Mouse (Mus musculus): ENCODE measurements around the gene Stk11. TPM values are rescaled to one million over a fixed set of nuclear protein-coding genes. Genes with fewer than 3 reads are reported as not detected.

The Stk11 gene
- polyA plus RNA-seq, 1 experiment from 2014 or later: 16.1 TPM

DNA sequence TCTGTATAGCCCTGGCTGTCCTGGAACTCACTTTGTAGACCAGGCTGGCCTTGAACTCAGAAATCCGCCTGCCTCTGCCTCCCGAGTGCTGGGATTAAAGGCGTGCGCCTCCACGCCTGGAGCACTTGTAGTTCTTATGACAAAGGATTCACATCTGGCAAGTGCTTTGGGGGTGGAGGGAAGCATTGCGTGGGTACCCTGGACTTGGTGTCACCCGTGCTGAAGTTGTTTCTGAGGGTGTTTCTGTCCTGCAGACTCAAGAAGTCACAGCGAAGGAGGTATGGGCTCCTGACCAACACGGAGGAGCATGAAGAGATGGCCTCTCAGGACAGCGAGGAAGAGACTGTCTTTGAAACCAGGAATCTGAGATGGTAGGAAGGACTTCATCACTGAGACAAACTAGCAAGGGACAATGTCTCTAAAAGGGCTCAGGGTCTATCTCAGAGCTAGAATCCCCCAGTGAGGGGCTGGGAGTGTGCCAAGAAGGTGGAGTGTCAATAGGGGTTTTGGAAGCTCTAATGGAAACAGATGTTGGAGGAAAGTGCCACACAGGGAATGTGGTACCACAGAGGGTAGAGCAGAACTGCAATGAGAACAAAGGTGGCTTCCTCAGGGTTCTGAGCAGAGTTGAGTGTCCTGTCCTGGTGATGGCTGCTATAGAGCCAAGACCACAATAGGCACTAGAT lies 58.5 kb downstream of the Stk11 start:
- Histone ChIP-seq H3K36me3 (peaks cover 40% of the 10 kb centered on the region), H3K9me3 (replicated peaks) (no peaks in the 10 kb centered on the region), H3K27me3 (ENCODE audit: low read depth, poor library complexity, severe bottlenecking) (no peaks in the 10 kb centered on the region), H3K4me1 (peaks cover 48% of the 10 kb centered on the region), H3K27ac (no peak overlapping the region), H3K4me3 (no peak overlapping the region)
- 88% methylated on average over 10 of the region's 10 CpGs for WGBS
- DNase-seq (ENCODE audit: low spot score): no peak

DNA sequence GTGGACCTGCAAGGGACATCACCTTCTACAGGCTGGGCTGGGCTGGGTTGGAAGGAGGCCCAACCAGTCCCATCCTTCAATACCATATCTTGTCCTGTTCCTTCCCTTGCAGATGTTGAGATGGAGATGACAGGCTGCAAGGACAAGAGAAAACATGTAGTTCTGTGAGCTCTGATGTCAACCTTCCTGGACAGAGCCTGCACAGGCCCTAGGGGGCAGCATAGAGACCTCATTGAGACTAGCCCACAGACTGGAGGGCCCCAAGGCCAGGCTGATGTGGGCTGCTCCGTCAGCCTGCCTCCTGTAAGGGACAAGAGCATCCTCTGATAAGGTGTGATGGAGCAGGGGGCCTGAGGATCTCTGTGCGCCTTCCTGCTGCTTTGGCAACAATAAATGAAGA lies 59.1 kb downstream of the Stk11 start:
- H3K36me3 ChIP-seq: peaks cover 35% of the 10 kb centered on the region
- 58% methylated on average over 2 of the region's 2 CpGs for WGBS
- no peaks in the 10 kb centered on the region for H3K27me3 ChIP-seq (ENCODE audit: low read depth, poor library complexity, severe bottlenecking)
- H3K4me1 ChIP-seq: peaks cover 48% of the 10 kb centered on the region
- no peak for DNase-seq (ENCODE audit: low spot score)
- no peaks in the 10 kb centered on the region for H3K9me3 ChIP-seq (replicated peaks)
- no peak overlapping the region; the same call in 1 of the 2 replicates for H3K27ac ChIP-seq
- H3K4me3 ChIP-seq: no peak overlapping the region

DNA sequence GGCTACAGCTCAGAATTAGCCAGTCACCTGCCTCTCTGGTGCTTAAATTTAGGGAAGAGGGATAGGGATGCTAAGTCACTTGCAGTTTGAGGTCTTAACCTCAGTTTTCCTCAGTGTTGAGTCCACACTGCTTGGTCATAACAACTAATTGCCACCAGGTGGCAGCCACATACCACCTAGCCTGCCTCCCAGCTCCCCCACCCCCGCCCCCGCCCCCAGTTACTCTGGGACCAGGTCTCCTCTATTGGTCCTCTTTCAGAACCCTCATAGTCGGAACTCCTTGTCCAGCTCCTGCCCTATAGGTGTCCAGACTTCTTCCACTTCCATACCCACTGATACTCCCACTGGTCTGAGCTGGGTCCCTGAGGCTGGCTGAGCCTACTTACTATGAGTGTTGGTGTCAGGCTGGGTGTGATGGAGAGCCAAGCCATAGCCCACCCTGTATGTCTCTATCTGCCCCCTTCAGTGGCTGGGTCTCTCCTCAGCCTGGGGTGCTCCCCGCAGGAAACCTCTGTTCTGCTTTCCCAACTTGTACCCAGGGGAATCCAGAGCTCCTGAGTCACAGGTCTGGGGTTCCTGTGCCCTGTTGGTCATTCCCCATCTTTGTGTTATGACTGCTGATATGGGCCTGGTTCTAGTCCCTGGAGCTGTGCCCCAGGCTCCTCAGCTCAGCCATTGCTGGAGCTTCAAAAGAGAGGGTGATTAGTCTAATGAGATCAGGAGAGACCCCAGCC lies 60.1 kb downstream of the Stk11 start:
- Histone ChIP-seq H3K4me1 (peaks cover 50% of the 10 kb centered on the region), H3K4me3 (peak overlapping the region; percentile 22), H3K36me3 (peaks cover 25% of the 10 kb centered on the region), H3K27ac (peak overlapping the region; percentile 31; the same call in 1 of the 2 replicates), H3K27me3 (ENCODE audit: low read depth, poor library complexity, severe bottlenecking) (no peaks in the 10 kb centered on the region), H3K9me3 (replicated peaks) (no peaks in the 10 kb centered on the region)
- WGBS: 21% methylated on average over 4 of the region's 4 CpGs
- peak; percentile 76 for DNase-seq (ENCODE audit: low spot score)

DNA sequence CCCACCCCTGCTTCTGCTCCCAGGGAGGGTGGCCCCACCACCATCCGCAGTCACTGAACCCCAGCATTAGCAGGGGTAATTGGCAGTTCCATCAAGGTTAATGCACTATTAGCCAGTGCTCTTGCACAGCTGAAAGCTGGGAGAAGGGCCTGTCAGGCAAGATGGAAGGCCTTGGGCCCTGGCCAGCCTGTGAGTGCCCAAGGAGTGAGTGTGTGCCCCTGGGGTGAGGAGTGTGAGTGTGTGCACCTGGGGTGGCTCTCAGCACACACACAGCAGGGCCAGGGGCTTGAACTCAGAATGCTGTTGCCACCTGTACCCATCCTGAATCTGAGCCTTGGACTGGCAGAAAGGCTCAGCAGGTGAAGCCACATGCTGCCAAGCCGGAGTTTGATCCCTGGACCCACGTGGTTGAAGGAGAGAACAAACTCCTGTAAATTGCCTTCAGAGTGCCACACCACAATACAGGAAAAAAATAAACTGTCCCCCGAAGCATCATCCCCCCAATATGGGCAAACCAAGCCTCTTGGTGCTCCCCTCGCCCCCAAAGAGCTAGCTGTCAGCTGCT lies 60.7 kb downstream of the Stk11 start:
- no peak overlapping the region for H3K4me3 ChIP-seq
- peaks cover 18% of the 10 kb centered on the region for H3K36me3 ChIP-seq
- no peak for DNase-seq (ENCODE audit: low spot score)
- H3K27me3 ChIP-seq (ENCODE audit: low read depth, poor library complexity, severe bottlenecking): no peaks in the 10 kb centered on the region
- 86% methylated on average over 5 of the region's 5 CpGs for WGBS
- H3K27ac ChIP-seq: peak overlapping the region; percentile 31; the same call in 1 of the 2 replicates
- H3K9me3 ChIP-seq (replicated peaks): no peaks in the 10 kb centered on the region
- peaks cover 57% of the 10 kb centered on the region for H3K4me1 ChIP-seq

DNA sequence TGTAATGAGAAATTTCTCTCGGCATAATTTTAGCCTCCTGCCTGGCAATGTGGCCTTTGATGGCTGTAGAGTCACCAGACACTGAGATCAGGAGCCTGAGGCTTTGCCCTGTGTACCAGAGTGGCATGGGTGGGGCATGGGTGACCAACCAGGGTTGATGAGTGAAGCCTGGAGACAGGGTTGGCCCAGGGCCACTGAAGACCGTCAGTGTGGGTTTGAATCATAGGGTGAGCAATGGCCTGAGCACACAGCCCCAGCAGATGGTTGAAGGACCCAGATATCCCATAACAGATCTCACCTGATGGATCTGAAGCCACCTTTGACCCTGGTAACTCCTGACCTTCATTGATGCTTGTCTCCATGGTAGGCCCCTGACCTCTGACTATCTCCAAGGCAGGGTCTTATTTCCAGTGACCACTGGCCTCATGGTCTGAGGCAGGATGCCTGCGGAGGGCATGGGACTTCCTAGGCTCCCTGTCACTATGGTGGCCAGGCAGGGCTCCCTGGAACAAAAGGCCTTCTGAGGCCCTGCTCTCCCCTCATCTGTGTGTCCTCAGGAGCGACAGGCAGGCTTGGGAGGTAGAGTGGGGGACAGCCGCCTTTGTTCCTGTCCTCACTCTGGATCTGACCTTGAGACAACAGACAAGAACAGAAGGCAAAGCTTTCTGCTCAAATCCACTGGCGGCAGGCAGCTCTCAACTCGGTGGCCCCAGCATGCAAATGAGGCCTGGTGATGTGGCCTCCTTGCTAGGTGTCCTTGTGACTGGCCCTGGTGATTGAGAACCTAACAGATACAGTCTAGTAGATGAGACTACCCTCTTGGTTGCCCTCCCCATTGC lies 62.1 kb downstream of the Stk11 start:
- H3K4me1 ChIP-seq: peaks cover 54% of the 10 kb centered on the region
- H3K9me3 ChIP-seq (replicated peaks): no peaks in the 10 kb centered on the region
- DNase-seq (ENCODE audit: low spot score): no peak
- no peak overlapping the region for H3K4me3 ChIP-seq
- no peak overlapping the region for H3K27ac ChIP-seq
- no peaks in the 10 kb centered on the region for H3K27me3 ChIP-seq (ENCODE audit: low read depth, poor library complexity, severe bottlenecking)
- peaks cover 18% of the 10 kb centered on the region for H3K36me3 ChIP-seq
- WGBS: 76% methylated on average over 7 of the region's 7 CpGs

DNA sequence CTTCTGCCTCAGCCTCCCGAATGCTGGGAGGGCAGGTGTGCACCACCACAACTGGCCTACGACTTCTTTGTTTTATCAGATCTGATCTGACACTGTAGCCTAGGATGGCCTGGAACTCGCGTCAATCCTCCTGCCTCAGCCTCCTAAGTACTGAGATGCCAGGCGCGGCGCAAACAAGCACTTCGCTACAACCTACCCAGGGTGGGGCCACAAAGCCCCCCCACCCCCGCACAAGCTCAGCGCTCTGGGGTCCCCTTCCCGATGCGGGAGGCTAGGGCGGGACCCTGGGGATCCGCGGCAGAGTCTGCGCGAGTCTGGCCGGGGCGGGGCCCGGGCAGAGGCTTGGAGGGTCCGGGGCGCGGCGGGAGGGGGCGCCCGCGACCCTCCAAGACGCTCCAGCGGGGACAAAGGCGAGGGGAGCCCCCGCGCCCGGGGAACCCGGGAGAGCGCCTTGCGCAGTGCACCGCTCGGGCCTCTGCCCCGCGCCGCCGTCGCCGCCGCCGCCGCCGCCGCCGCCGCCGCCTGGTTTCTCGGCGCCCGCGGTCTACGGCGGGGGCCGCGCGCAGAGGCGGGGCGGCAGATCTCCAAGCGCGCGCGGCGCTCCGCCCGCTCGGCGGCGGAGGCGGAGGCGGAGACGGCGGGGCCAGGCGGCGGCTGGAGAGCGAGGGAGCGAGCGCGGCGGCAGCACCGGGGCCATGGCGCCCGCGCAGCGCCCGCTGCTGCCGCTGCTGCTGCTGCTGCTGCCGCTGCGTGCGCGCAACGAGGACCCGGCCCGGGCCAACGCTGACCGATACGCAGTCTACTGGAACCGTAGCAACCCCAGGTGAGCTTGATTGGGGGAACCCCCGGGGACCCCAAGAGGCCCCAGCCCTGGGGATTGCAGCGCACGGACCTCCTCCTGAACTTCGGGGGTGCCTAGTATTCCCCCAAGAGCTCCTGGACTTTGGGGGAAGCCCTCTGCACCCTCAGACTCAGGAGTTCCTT lies 63.8 kb downstream of the Stk11 start, which contains the start of gene Efna2:
Gene Efna2, plus strand, starts transcription at position 415 of the 984 bp plus-strand sequence.
- H3K4me3 ChIP-seq: peak within 1 kb of the TSS; percentile 92
- H3K36me3 ChIP-seq: peaks cover 34% of the 10 kb centered on the region
- no peaks in the 10 kb centered on the region for H3K27me3 ChIP-seq (ENCODE audit: low read depth, poor library complexity, severe bottlenecking)
- peaks cover 44% of the 10 kb centered on the region for H3K4me1 ChIP-seq
- DNase-seq (ENCODE audit: low spot score): peak; percentile 82
- H3K27ac ChIP-seq: peak within 1 kb of the TSS; percentile 98
- no peaks in the 10 kb centered on the region for H3K9me3 ChIP-seq (replicated peaks)
- 6% methylated on average over 106 of the region's 106 CpGs for WGBS

Other genes starting within 250 kb of the Stk11 start
- gene Prtn3, start 241.3 kb upstream of the Stk11 start, polyA plus RNA-seq (2016; fragmentation: Nextera tagmentation; extraction: Ambion mirVana): 9.1 and 15.3 TPM in 2 replicates
- 108 and 140 TPM in 2 replicates for gene Plppr3, start 241.2 kb upstream of the Stk11 start, polyA plus RNA-seq (2016; fragmentation: Nextera tagmentation; extraction: Ambion mirVana)
- gene Elane, start 229.6 kb upstream of the Stk11 start, polyA plus RNA-seq (2016; fragmentation: Nextera tagmentation; extraction: Ambion mirVana): not detected in 2 replicates
- gene Cfd, start 224.9 kb upstream of the Stk11 start, polyA plus RNA-seq (2016; fragmentation: Nextera tagmentation; extraction: Ambion mirVana): not detected in 2 replicates
- 63.6 and 67.1 TPM in 2 replicates for gene Med16, start 206.9 kb upstream of the Stk11 start, polyA plus RNA-seq (2016; fragmentation: Nextera tagmentation; extraction: Ambion mirVana)
- not detected in 2 replicates for gene Gm26602, start 204.9 kb upstream of the Stk11 start, polyA plus RNA-seq (2016; fragmentation: Nextera tagmentation; extraction: Ambion mirVana)
- gene Kiss1r, start 198.8 kb upstream of the Stk11 start, polyA plus RNA-seq (2016; fragmentation: Nextera tagmentation; extraction: Ambion mirVana): 0.31 and 0.49 TPM in 2 replicates
- gene R3hdm4, start 194.6 kb upstream of the Stk11 start, polyA plus RNA-seq (2016; fragmentation: Nextera tagmentation; extraction: Ambion mirVana): 116 and 143 TPM in 2 replicates
- gene Arid3a, start 188.8 kb upstream of the Stk11 start, polyA plus RNA-seq (2016; fragmentation: Nextera tagmentation; extraction: Ambion mirVana): 18.2 and 29.4 TPM in 2 replicates
- 174 and 201 TPM in 2 replicates for gene Wdr18, start 155.7 kb upstream of the Stk11 start, polyA plus RNA-seq (2016; fragmentation: Nextera tagmentation; extraction: Ambion mirVana)
- gene Grin3b, start 145.1 kb upstream of the Stk11 start, polyA plus RNA-seq (2016; fragmentation: Nextera tagmentation; extraction: Ambion mirVana): 0.28 and 0.40 TPM in 2 replicates
- 14.9 and 16.4 TPM in 2 replicates for gene Tmem259, start 131.5 kb upstream of the Stk11 start, polyA plus RNA-seq (2016; fragmentation: Nextera tagmentation; extraction: Ambion mirVana)
- gene Cnn2, start 127.2 kb upstream of the Stk11 start, polyA plus RNA-seq (2016; fragmentation: Nextera tagmentation; extraction: Ambion mirVana): 261 and 301 TPM in 2 replicates
- 2.0 and 2.3 TPM in 2 replicates for gene Abca7, start 119.3 kb upstream of the Stk11 start, polyA plus RNA-seq (2016; fragmentation: Nextera tagmentation; extraction: Ambion mirVana)
- 14.9 and 15.5 TPM in 2 replicates for gene Arhgap45, start 99.2 kb upstream of the Stk11 start, polyA plus RNA-seq (2016; fragmentation: Nextera tagmentation; extraction: Ambion mirVana)
- gene Polr2e, start 76.0 kb upstream of the Stk11 start, polyA plus RNA-seq (2016; fragmentation: Nextera tagmentation; extraction: Ambion mirVana): 319 and 357 TPM in 2 replicates
- 589 and 631 TPM in 2 replicates for gene Gpx4, start 68.6 kb upstream of the Stk11 start, polyA plus RNA-seq (2016; fragmentation: Nextera tagmentation; extraction: Ambion mirVana)
- 17.1 and 18.4 TPM in 2 replicates for gene Sbno2, start 10.2 kb upstream of the Stk11 start, polyA plus RNA-seq (2016; fragmentation: Nextera tagmentation; extraction: Ambion mirVana)
- gene Atp5d, start 22.8 kb downstream of the Stk11 start, polyA plus RNA-seq (2016; fragmentation: Nextera tagmentation; extraction: Ambion mirVana): 487 and 503 TPM in 2 replicates
- gene Cbarp, start 25.0 kb downstream of the Stk11 start, polyA plus RNA-seq (2016; fragmentation: Nextera tagmentation; extraction: Ambion mirVana): 3.3 and 4.7 TPM in 2 replicates
- 26.2 and 27.1 TPM in 2 replicates for gene Midn, start 32.5 kb downstream of the Stk11 start, polyA plus RNA-seq (2016; fragmentation: Nextera tagmentation; extraction: Ambion mirVana)
- 90.7 and 129 TPM in 2 replicates for gene Cirbp, start 50.2 kb downstream of the Stk11 start, polyA plus RNA-seq (2016; fragmentation: Nextera tagmentation; extraction: Ambion mirVana)
- 8.7 and 13.1 TPM in 2 replicates for gene 1600002K03Rik, start 57.1 kb downstream of the Stk11 start, polyA plus RNA-seq (2016; fragmentation: Nextera tagmentation; extraction: Ambion mirVana)
- 63.1 and 66.8 TPM in 2 replicates for gene Efna2, start 63.7 kb downstream of the Stk11 start, polyA plus RNA-seq (2016; fragmentation: Nextera tagmentation; extraction: Ambion mirVana)
- 122 and 128 TPM in 2 replicates for gene Mum1, start 110.6 kb downstream of the Stk11 start, polyA plus RNA-seq (2016; fragmentation: Nextera tagmentation; extraction: Ambion mirVana)
- gene Ndufs7, start 133.3 kb downstream of the Stk11 start, polyA plus RNA-seq (2016; fragmentation: Nextera tagmentation; extraction: Ambion mirVana): 311 and 345 TPM in 2 replicates
- gene Gamt, start 145.2 kb downstream of the Stk11 start, polyA plus RNA-seq (2016; fragmentation: Nextera tagmentation; extraction: Ambion mirVana): 14.4 and 18.4 TPM in 2 replicates
- gene Dazap1, start 145.7 kb downstream of the Stk11 start, polyA plus RNA-seq (2016; fragmentation: Nextera tagmentation; extraction: Ambion mirVana): 61.2 and 66.2 TPM in 2 replicates
- gene Rps15, start 176.7 kb downstream of the Stk11 start, polyA plus RNA-seq (2016; fragmentation: Nextera tagmentation; extraction: Ambion mirVana): 1,092 and 1,255 TPM in 2 replicates
- gene Apc2, start 180.2 kb downstream of the Stk11 start, polyA plus RNA-seq (2016; fragmentation: Nextera tagmentation; extraction: Ambion mirVana): 0.90 and 2.9 TPM in 2 replicates
- gene 2310011J03Rik, start 204.7 kb downstream of the Stk11 start, polyA plus RNA-seq (2016; fragmentation: Nextera tagmentation; extraction: Ambion mirVana): 58.2 and 60.9 TPM in 2 replicates
- 6.1 and 6.3 TPM in 2 replicates for gene Pcsk4, start 213.7 kb downstream of the Stk11 start, polyA plus RNA-seq (2016; fragmentation: Nextera tagmentation; extraction: Ambion mirVana)
- gene Reep6, start 214.2 kb downstream of the Stk11 start, polyA plus RNA-seq (2016; fragmentation: Nextera tagmentation; extraction: Ambion mirVana): 5.4 and 6.6 TPM in 2 replicates
- gene Adamtsl5, start 232.6 kb downstream of the Stk11 start, polyA plus RNA-seq (2016; fragmentation: Nextera tagmentation; extraction: Ambion mirVana): 0.39 and 0.48 TPM in 2 replicates
- gene Plk5, start 240.7 kb downstream of the Stk11 start, polyA plus RNA-seq (2016; fragmentation: Nextera tagmentation; extraction: Ambion mirVana): 0.31 and 0.48 TPM in 2 replicates

All from limb, embryonic 10.5 days (tissue).